Mouse (Mus musculus) midbrain, embryonic 12.5 days (tissue): ENCODE data around the gene Macf1. TPM values are rescaled to one million over a fixed set of nuclear protein-coding genes. Genes with fewer than 3 reads are reported as not detected.

Experiments
- ATAC-seq: fragments of 200-750 bp; cut with Nextera tagmentation; 2 replicates; pipeline ENCODE4 v1.8.0; 2017; ENCODE audit warnings: low read depth, moderate TSS enrichment, moderate library complexity; ENCODE audit not compliant: low FRiP score
- H3K27ac ChIP-seq: fragments of 300-500 bp; sonication (generic); replicated peaks from 2 replicates; pipeline ENCODE4 v1.5.1; 2016; ENCODE audit warnings: mild to moderate bottlenecking
- H3K27me3 ChIP-seq: fragments of 300-500 bp; sonication (generic); 2 replicates; pipeline ENCODE4 v1.6.1; 2016; ENCODE audit warnings: mild to moderate bottlenecking
- H3K36me3 ChIP-seq: fragments of 300-500 bp; sonication (generic); 2 replicates; pipeline ENCODE4 v1.6.1; 2016
- H3K4me1 ChIP-seq: fragments of 300-500 bp; sonication (generic); 2 replicates; pipeline ENCODE4 v1.6.1; 2016
- H3K4me2 ChIP-seq: fragments of 300-500 bp; sonication (generic); replicated peaks from 2 replicates; pipeline ENCODE4 v1.6.1; 2016; ENCODE audit warnings: mild to moderate bottlenecking, moderate library complexity
- H3K4me3 ChIP-seq: fragments of 300-500 bp; sonication (generic); 2 replicates; pipeline ENCODE4 v1.5.1; 2016; ENCODE audit warnings: mild to moderate bottlenecking
- H3K9ac ChIP-seq: fragments of 300-500 bp; sonication (generic); replicated peaks from 2 replicates; pipeline ENCODE4 v1.6.1; 2016; ENCODE audit warnings: mild to moderate bottlenecking, moderate library complexity
- H3K9me3 ChIP-seq: fragments of 300-500 bp; sonication (generic); 2 replicates; pipeline ENCODE4 v1.6.1; 2016; ENCODE audit warnings: mild to moderate bottlenecking
- WGBS: fragments of 180-500 bp; shearing (Covaris S2); methylation state at CpG from one replicate; pipeline ENCODE4 v1.1.7; 2016; 5-methylcytosine and 5-hydroxymethylcytosine counted together
- polyA plus RNA-seq: library from polyadenylated mRNA; unstranded; fragments of >200 nt; fragmentation: Nextera tagmentation; extraction: Ambion mirVana; gene quantifications from 2 replicates; pipeline ENCODE4 v1.2.1, GENCODE M21; 2016

Gene Macf1
- polyA plus RNA-seq, 1 experiment from 2014 or later = 78.3 TPM

- H3K4me1 ChIP-seq = peaks cover 17% of the 10 kb centered on the region
- H3K4me2 ChIP-seq = no peak overlapping the region
- H3K9me3 ChIP-seq = no peaks in the 10 kb centered on the region
- no peak overlapping the region for H3K4me3 ChIP-seq
- WGBS = 96% methylated on average over 4 of the region's 4 CpGs
- no peaks in the 10 kb centered on the region for H3K27me3 ChIP-seq
- no peaks in the 10 kb centered on the region for H3K36me3 ChIP-seq
- H3K27ac ChIP-seq = no peak overlapping the region
- H3K9ac ChIP-seq = no peak overlapping the region
- no peak for ATAC-seq
Observed at GRCm38 (mm10) chr4:123560896-123561295, 123.3 kb downstream of the Macf1 start.

DNA sequence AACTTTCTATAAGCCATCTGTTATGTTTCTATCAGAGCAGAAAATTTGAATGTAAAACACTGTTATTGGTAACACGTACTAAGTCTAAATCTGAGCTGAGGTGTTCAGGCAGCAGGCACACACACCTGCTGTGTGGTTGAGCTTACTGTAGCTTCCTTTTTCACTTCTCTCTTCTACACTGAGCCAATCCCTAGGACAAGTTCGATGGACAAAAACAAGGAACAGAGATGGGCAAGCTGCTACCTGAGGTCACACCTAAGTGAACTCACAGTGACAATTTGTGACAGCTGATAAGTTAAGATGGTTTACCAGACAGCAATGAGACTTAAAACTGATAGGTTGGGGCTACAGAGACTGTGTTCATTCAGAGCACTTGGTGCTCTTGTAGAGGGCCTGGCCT, 125.7 kb downstream of the Macf1 start:
- no peak overlapping the region for H3K27ac ChIP-seq
- H3K9ac ChIP-seq = no peak overlapping the region
- H3K36me3 ChIP-seq = no peaks in the 10 kb centered on the region
- ATAC-seq = no peak
- WGBS = 92% methylated on average over 2 of the region's 2 CpGs
- H3K4me1 ChIP-seq = peaks cover 4% of the 10 kb centered on the region
- H3K4me3 ChIP-seq = no peak overlapping the region
- no peaks in the 10 kb centered on the region for H3K27me3 ChIP-seq
- no peaks in the 10 kb centered on the region for H3K9me3 ChIP-seq
- no peak overlapping the region for H3K4me2 ChIP-seq

DNA sequence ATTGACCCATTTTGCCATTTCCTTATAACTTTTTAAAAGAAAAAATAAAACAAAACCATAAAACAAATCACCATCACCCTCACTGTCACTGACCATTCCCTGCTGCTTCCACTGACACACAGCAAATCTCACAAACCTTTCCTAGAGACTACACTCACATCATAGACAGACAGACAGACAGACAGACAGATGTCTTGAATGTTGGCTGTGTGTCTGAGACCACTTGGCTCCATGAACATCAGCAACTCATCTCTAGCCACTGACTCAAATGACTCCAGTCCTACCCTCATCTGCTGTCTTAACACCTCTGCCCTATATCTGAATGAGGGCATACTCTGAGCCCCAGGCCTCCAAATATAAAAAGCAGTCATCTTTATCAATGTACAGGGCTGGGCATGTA, 128.9 kb downstream of the Macf1 start:
- ATAC-seq = no peak
- H3K27me3 ChIP-seq = no peaks in the 10 kb centered on the region

GRCm38 (mm10) chr4:123552689-123553088, 131.5 kb downstream of the Macf1 start:
- Histone ChIP-seq H3K9me3 (no peaks in the 10 kb centered on the region), H3K36me3 (peaks cover 6% of the 10 kb centered on the region; the same call in 1 of the 2 replicates), H3K9ac (no peak overlapping the region), H3K4me2 (no peak overlapping the region), H3K4me1 (peaks cover 11% of the 10 kb centered on the region), H3K27me3 (no peaks in the 10 kb centered on the region), H3K27ac (no peak overlapping the region), H3K4me3 (no peak overlapping the region)
- no peak for ATAC-seq
- whole genome bisulfite sequencing = 33% methylated on average over 3 of the region's 3 CpGs

More for the DNA sequence above, 128.9 kb downstream of the Macf1 start:
- H3K4me3 ChIP-seq = no peak overlapping the region
- 0 out of 2 replicates have a peak, but pooled peaks cover 2% of the 10 kb centered on the region for H3K36me3 ChIP-seq
- H3K4me2 ChIP-seq = no peak overlapping the region
- H3K9ac ChIP-seq = no peak overlapping the region
- no peaks in the 10 kb centered on the region for H3K9me3 ChIP-seq
- no peak overlapping the region for H3K27ac ChIP-seq
- peaks cover 11% of the 10 kb centered on the region for H3K4me1 ChIP-seq

DNA sequence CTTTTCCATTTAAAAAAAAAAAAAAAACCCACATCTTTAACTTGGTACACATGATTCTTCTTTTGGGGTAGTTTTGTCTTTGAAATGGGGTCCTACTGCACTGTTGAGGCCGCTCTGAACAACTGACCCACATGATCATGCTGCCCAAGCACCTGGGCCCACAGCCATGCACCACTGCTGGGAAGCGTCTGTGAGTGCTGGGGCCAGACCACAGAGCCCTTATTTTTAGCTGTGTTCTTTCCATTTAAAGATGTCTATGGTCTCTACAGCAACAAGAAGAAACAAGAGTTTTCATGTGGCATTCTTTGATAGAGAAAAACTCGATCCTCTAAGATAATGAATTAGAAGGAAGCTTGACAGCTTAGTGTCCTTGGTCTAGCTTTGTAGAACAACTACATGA, 135.8 kb downstream of the Macf1 start:
- Histone ChIP-seq H3K4me2 (no peak overlapping the region), H3K27ac (no peak overlapping the region), H3K27me3 (no peaks in the 10 kb centered on the region), H3K36me3 (peaks cover 11% of the 10 kb centered on the region), H3K9ac (no peak overlapping the region), H3K4me1 (peaks cover 9% of the 10 kb centered on the region), H3K9me3 (no peaks in the 10 kb centered on the region), H3K4me3 (no peak overlapping the region)
- 95% methylated on average over 3 of the region's 3 CpGs for WGBS
- no peak for ATAC-seq

GRCm38 (mm10) chr4:123543691-123544090, 140.5 kb downstream of the Macf1 start:
- no peak overlapping the region for H3K4me3 ChIP-seq
- peaks cover 22% of the 10 kb centered on the region for H3K36me3 ChIP-seq
- no peak for ATAC-seq

GRCm38 (mm10) chr4:123535271-123535670, 148.9 kb downstream of the Macf1 start:
- ATAC-seq = no peak; the same call in 1 of the 2 replicates
- Histone ChIP-seq H3K9ac (no peak overlapping the region), H3K27me3 (no peaks in the 10 kb centered on the region), H3K4me3 (no peak overlapping the region), H3K4me1 (no peaks in the 10 kb centered on the region), H3K4me2 (no peak overlapping the region), H3K27ac (no peak overlapping the region), H3K36me3 (peaks cover 17% of the 10 kb centered on the region; the same call in 1 of the 2 replicates), H3K9me3 (no peaks in the 10 kb centered on the region)
- WGBS = 47% methylated on average over 1 of the region's 1 CpGs

More at GRCm38 (mm10) chr4:123543691-123544090, 140.5 kb downstream of the Macf1 start:
- Histone ChIP-seq H3K4me2 (no peak overlapping the region), H3K9me3 (no peaks in the 10 kb centered on the region), H3K4me1 (peaks cover 4% of the 10 kb centered on the region; the same call in 1 of the 2 replicates), H3K9ac (no peak overlapping the region), H3K27me3 (no peaks in the 10 kb centered on the region), H3K27ac (no peak overlapping the region)

GRCm38 (mm10) chr4:123532001-123532400, 152.2 kb downstream of the Macf1 start:
- H3K36me3 ChIP-seq = no peaks in the 10 kb centered on the region
- no peak for ATAC-seq
- H3K27me3 ChIP-seq = no peaks in the 10 kb centered on the region
- H3K4me2 ChIP-seq = no peak overlapping the region
- WGBS = 37% methylated on average over 3 of the region's 3 CpGs
- H3K4me1 ChIP-seq = peaks cover 21% of the 10 kb centered on the region
- H3K27ac ChIP-seq = no peak overlapping the region
- H3K9ac ChIP-seq = no peak overlapping the region
- no peaks in the 10 kb centered on the region for H3K9me3 ChIP-seq
- H3K4me3 ChIP-seq = no peak overlapping the region

DNA sequence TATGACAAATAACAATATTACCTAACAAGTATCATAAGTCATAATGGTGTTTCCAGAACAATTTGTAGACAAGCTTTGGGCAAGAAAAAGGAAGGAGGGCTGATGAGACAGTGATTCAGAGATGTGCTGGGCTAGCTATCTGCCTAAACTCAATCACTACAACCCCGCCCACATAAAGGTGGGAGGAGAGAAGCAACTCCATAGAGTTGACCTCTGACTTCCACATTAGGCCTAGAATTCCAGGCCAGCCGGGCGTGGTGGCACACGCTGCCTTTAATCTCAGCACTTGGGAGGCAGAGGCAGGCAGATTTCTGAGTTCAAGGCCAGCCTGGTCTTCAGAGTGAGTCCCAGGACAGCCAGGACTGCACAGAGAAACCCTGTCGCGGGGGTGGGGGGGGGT, 153.2 kb downstream of the Macf1 start:
- Histone ChIP-seq H3K4me2 (no peak overlapping the region), H3K27ac (no peak overlapping the region), H3K27me3 (no peaks in the 10 kb centered on the region), H3K4me1 (peaks cover 31% of the 10 kb centered on the region), H3K9me3 (no peaks in the 10 kb centered on the region), H3K36me3 (0 out of 2 replicates have a peak, but pooled peaks cover 4% of the 10 kb centered on the region), H3K4me3 (no peak overlapping the region), H3K9ac (no peak overlapping the region)
- ATAC-seq = no peak
- 78% methylated on average over 6 of the region's 6 CpGs for WGBS

GRCm38 (mm10) chr4:123529230-123529629, 154.9 kb downstream of the Macf1 start:
- no peak for ATAC-seq
- peaks cover 36% of the 10 kb centered on the region for H3K4me1 ChIP-seq

GRCm38 (mm10) chr4:123527607-123528010, 156.6 kb downstream of the Macf1 start:
- Histone ChIP-seq H3K4me2 (peak overlapping the region; percentile 49), H3K9me3 (no peaks in the 10 kb centered on the region), H3K9ac (peak overlapping the region; percentile 20), H3K4me3 (peak overlapping the region; percentile 29), H3K36me3 (0 out of 2 replicates have a peak, but pooled peaks cover 4% of the 10 kb centered on the region), H3K27ac (peak overlapping the region; percentile 71), H3K27me3 (no peaks in the 10 kb centered on the region), H3K4me1 (peaks cover 46% of the 10 kb centered on the region)
- peak; percentile 58; the same call in 1 of the 2 replicates for ATAC-seq
- WGBS = 4% methylated on average over 8 of the region's 8 CpGs

More at GRCm38 (mm10) chr4:123529230-123529629, 154.9 kb downstream of the Macf1 start:
- Histone ChIP-seq H3K4me2 (no peak overlapping the region), H3K27ac (no peak overlapping the region), H3K9ac (no peak overlapping the region), H3K36me3 (0 out of 2 replicates have a peak, but pooled peaks cover 4% of the 10 kb centered on the region), H3K27me3 (no peaks in the 10 kb centered on the region), H3K9me3 (no peaks in the 10 kb centered on the region), H3K4me3 (no peak overlapping the region)
- 43% methylated on average over 6 of the region's 6 CpGs for WGBS

DNA sequence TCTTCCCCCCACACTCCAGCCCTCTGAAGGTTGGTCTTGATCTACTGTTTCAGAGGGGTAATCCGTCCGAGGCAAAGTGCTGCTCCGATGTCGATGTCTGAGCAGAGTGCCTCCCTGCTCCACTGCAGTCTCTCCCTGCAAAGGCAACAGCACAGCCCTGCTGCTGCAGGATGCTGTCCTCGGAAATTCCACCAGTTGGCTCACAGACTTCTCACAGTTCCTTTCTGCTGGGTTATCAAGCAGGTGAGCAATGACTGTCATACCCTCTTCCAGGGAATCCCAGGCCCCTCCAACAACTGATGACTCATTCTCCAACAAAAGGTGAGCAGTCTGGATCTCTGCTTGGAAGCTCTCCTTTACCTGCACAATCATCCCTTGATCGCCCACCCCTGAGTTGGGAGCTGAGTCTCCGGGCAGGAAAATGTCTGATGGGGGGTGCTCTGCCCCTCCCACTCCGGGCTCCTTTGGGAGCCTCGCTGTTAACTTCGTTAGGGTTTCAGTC, 157.3 kb downstream of the Macf1 start:
- Histone ChIP-seq H3K9me3 (no peaks in the 10 kb centered on the region), H3K27me3 (no peaks in the 10 kb centered on the region), H3K4me2 (peak overlapping the region; percentile 49), H3K9ac (peak overlapping the region; percentile 20; the same call in 1 of the 2 replicates), H3K27ac (peak overlapping the region; percentile 71), H3K36me3 (0 out of 2 replicates have a peak, but pooled peaks cover 4% of the 10 kb centered on the region), H3K4me1 (peaks cover 46% of the 10 kb centered on the region), H3K4me3 (peak overlapping the region; percentile 29; the same call in 1 of the 2 replicates)
- peak; percentile 47; the same call in 1 of the 2 replicates for ATAC-seq
- 34% methylated on average over 10 of the region's 10 CpGs for WGBS
